Mouse (Mus musculus) cerebellum, adult 2 months (tissue): ENCODE data around the gene Bmpr1a. TPM values are rescaled to one million over a fixed set of nuclear protein-coding genes. Genes with fewer than 3 reads are reported as not detected.

Experiments used
- DNase-seq, 2 experiments: peaks; one replicate each; pipeline ENCODE4 v3.0.0; 2021
- H3K27ac ChIP-seq: fragments of 200-500 bp; 2 replicates; pipeline ENCODE4 v1.5.1; 2012; ENCODE audit warnings: low read length, control low read depth, inconsistent platforms; ENCODE audit not compliant: insufficient read depth
- H3K27me3 ChIP-seq: fragments of 200-500 bp; 2 replicates; pipeline ENCODE4 v1.6.1; 2012; ENCODE audit warnings: inconsistent platforms, mild to moderate bottlenecking, low read length, moderate library complexity; ENCODE audit not compliant: control insufficient read depth, insufficient read depth
- H3K4me1 ChIP-seq: fragments of 200-500 bp; 2 replicates; pipeline ENCODE4 v1.6.1; 2011; ENCODE audit warnings: low read length; ENCODE audit not compliant: control insufficient read depth, insufficient read depth
- H3K4me3 ChIP-seq: fragments of 200-500 bp; replicated peaks from 2 replicates; pipeline ENCODE3; 2011; ENCODE audit warnings: mild to moderate bottlenecking, low read depth, low read length, control low read depth; ENCODE audit not compliant: insufficient read depth
- CTCF ChIP-seq: fragments of 200-500 bp; IDR thresholded peaks from 2 replicates; pipeline ENCODE4 v1.5.1; 2011; ENCODE audit warnings: low read depth, mild to moderate bottlenecking, control low read depth, low read length, moderate library complexity, borderline replicate concordance; ENCODE audit not compliant: insufficient read depth
- POLR2A ChIP-seq: fragments of 200-500 bp; IDR thresholded peaks from 2 replicates; pipeline ENCODE4 v1.6.1; 2011; ENCODE audit warnings: low read length, control low read depth, borderline replicate concordance; ENCODE audit not compliant: insufficient read depth
- WGBS: fragments of 180-500 bp; shearing (Covaris S2); methylation state at CpG from one replicate; pipeline ENCODE4 v1.1.7; 2018; 5-methylcytosine and 5-hydroxymethylcytosine counted together
- polyA plus RNA-seq: library from polyadenylated mRNA; depleted of rRNA; stranded (reverse); fragments of >200 nt; gene quantifications from 2 replicates; pipeline ENCODE4 v1.2.3, GENCODE M21; 2012

Gene Bmpr1a
- polyA plus RNA-seq, 1 experiment, result 23.3 TPM

GRCm38 (mm10) chr14:34493682-34494081, 9.5 kb downstream of the Bmpr1a start:
- no peak overlapping the region for H3K4me3 ChIP-seq
- H3K27ac ChIP-seq, result no peak overlapping the region
- no peaks in the 10 kb centered on the region for H3K4me1 ChIP-seq
- no peak for TF ChIP-seq CTCF
- TF ChIP-seq POLR2A, result no peak
- WGBS, result 89% methylated on average over 3 of the region's 3 CpGs
- no peak for DNase-seq
- no peaks in the 10 kb centered on the region for H3K27me3 ChIP-seq

GRCm38 (mm10) chr14:34492688-34493087, 10.5 kb downstream of the Bmpr1a start:
- 90% methylated on average over 2 of the region's 2 CpGs for WGBS
- TF ChIP-seq POLR2A (no peak), CTCF (no peak)
- Histone ChIP-seq H3K4me1 (no peaks in the 10 kb centered on the region), H3K4me3 (no peak overlapping the region), H3K27ac (no peak overlapping the region), H3K27me3 (no peaks in the 10 kb centered on the region)
- DNase-seq, result no peak

- no peak for DNase-seq
- Histone ChIP-seq H3K4me3 (no peak overlapping the region), H3K4me1 (no peaks in the 10 kb centered on the region), H3K27me3 (no peaks in the 10 kb centered on the region), H3K27ac (no peak overlapping the region)
- TF ChIP-seq CTCF (no peak), POLR2A (no peak)
- WGBS, result 82% methylated on average over 1 of the region's 1 CpGs
Measured at GRCm38 (mm10) chr14:34490965-34491364, 12.2 kb downstream of the Bmpr1a start.

- 78% methylated on average over 2 of the region's 2 CpGs for WGBS
- DNase-seq, result no peak
Measured at GRCm38 (mm10) chr14:34489928-34490327, 13.2 kb downstream of the Bmpr1a start.

GRCm38 (mm10) chr14:34486169-34486568, 17.0 kb downstream of the Bmpr1a start:
- no peak overlapping the region for H3K4me3 ChIP-seq
- no peaks in the 10 kb centered on the region for H3K27me3 ChIP-seq
- TF ChIP-seq POLR2A, result no peak
- no peak for TF ChIP-seq CTCF
- 67% methylated on average over 8 of the region's 8 CpGs for WGBS
- H3K27ac ChIP-seq, result no peak overlapping the region
- DNase-seq, result no peak
- H3K4me1 ChIP-seq, result peaks cover 7% of the 10 kb centered on the region; the same call in 1 of the 2 replicates

More at GRCm38 (mm10) chr14:34489928-34490327, 13.2 kb downstream of the Bmpr1a start:
- no peak overlapping the region for H3K4me3 ChIP-seq
- no peak for TF ChIP-seq CTCF
- no peak for TF ChIP-seq POLR2A
- H3K27ac ChIP-seq, result no peak overlapping the region
- H3K4me1 ChIP-seq, result peaks cover 3% of the 10 kb centered on the region; the same call in 1 of the 2 replicates
- H3K27me3 ChIP-seq, result no peaks in the 10 kb centered on the region

- TF ChIP-seq CTCF (no peak), POLR2A (no peak)
- DNase-seq, result no peak
- WGBS, result 59% methylated on average over 6 of the region's 6 CpGs
Measured at GRCm38 (mm10) chr14:34483469-34484341, 19.4 kb downstream of the Bmpr1a start.

GRCm38 (mm10) chr14:34471591-34471990, 31.6 kb downstream of the Bmpr1a start:
- no peak for DNase-seq
- Histone ChIP-seq H3K4me1 (no peaks in the 10 kb centered on the region; the same call in 1 of the 2 replicates), H3K27ac (no peak overlapping the region), H3K4me3 (no peak overlapping the region), H3K27me3 (no peaks in the 10 kb centered on the region)
- TF ChIP-seq POLR2A, result no peak
- TF ChIP-seq CTCF, result no peak

More at GRCm38 (mm10) chr14:34483469-34484341, 19.4 kb downstream of the Bmpr1a start:
- Histone ChIP-seq H3K27me3 (no peaks in the 10 kb centered on the region), H3K27ac (peak overlapping the region; percentile 27; the same call in 1 of the 2 replicates), H3K4me3 (no peak overlapping the region), H3K4me1 (peaks cover 7% of the 10 kb centered on the region; the same call in 1 of the 2 replicates)

- DNase-seq, result peak in 1 of 2 experiments; percentile 17
- no peak overlapping the region for H3K27ac ChIP-seq
- H3K4me1 ChIP-seq, result no peaks in the 10 kb centered on the region; the same call in 1 of the 2 replicates
- no peaks in the 10 kb centered on the region; the same call in 1 of the 2 replicates for H3K27me3 ChIP-seq
- no peak overlapping the region for H3K4me3 ChIP-seq
- 23% methylated on average over 3 of the region's 3 CpGs for WGBS
- no peak for TF ChIP-seq CTCF
Measured at GRCm38 (mm10) chr14:34466291-34466690, 36.9 kb downstream of the Bmpr1a start.
